ENCODE assay signal across 8 mouse cellular contexts in the genomic region with DNA sequence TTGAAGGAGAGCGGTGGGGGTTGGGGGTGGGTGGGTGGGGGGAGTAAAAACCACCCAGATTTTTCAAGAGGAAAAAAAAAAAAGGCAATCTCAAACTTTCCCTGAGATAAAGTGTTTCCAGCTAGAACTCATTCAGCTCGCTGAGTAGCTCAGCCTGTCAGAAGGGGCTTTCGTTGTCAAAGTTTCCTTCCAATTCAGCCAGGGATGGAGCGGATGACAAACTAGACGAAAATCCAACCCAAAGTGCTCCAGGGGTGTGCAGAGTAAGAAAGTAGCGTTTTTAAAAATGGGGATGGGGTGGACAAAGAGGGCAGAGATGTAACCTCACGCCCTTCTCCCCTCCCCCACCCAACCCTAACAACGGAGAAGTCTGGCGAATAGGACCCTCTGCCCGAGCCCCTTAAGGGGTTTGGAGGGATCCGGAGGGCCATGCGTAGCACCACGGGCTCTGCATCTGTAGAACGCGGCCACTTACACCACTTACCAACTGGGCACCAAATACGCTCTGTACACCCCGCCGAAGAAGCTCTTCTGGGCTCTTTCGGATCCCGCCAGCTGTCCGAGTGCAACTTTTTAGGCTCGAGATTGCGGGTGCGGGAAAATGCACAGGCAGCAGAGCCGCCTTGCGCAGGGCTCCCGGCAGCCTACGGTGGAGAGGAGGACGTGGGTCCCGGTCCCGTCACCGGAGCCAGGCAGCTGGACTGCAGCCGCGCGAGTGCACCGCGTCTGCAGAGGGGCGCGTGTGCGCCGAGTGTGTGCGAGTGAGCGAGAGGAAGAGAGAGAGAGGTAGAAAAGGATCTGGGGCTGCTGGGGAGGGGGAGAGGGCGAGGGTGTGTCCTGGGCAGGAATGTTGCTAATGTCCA.
DNase-seq lines count a peak whose midpoint lies in the region; ATAC-seq and TF ChIP-seq lines count a peak whose summit lies in the region.

No protein-coding gene starts in this region.

- peak overlapping the region; percentile 71 for H3K4me3 ChIP-seq in ES-Bruce4 (ENCODE audit: low read depth, low read length)
- H3K4me3 ChIP-seq in forebrain, embryonic 10.5 days, result peak overlapping the region; percentile 77
- peak overlapping the region; percentile 47 for H3K4me3 ChIP-seq in limb, embryonic 15.5 days
- peak overlapping the region; percentile 65 for H3K4me3 ChIP-seq in neural tube, embryonic 12.5 days

- peak; percentile 59; the same call in 1 of the 2 replicates for ATAC-seq in limb, embryonic 15.5 days (ENCODE audit: insufficient number of reproducible peaks, low FRiP score, low TSS enrichment, low read depth)
- peak; percentile 93 for ATAC-seq in neural tube, embryonic 12.5 days (ENCODE audit: low FRiP score, low read depth)
- no peak for ATAC-seq in inflammation-experienced regulatory T-cells, adult 6 months

- TF ChIP-seq POLR2A in ES-Bruce4 (IDR thresholded peaks at IDR 0.05; ENCODE audit: insufficient read depth, low read length), result no peak

- H3K4me2 ChIP-seq in limb, embryonic 15.5 days, result peak overlapping the region; percentile 58
- H3K4me2 ChIP-seq in neural tube, embryonic 12.5 days (replicated peaks), result peak overlapping the region; percentile 81

- no peak for TF ChIP-seq EP300 in ES-Bruce4 (IDR thresholded peaks at IDR 0.05; ENCODE audit: insufficient read depth, low read depth, low read length)

- DNase-seq in adrenal gland, adult (ENCODE audit: inconsistent age in 2 of 2, low spot score in 1 of 2), result peak; percentile 25 to 75
- no peak for DNase-seq in adrenal gland, adult 8-10 months
- DNase-seq in forebrain, embryonic 10.5 days (ENCODE audit: extremely low spot score, low spot score), result peak; percentile 74
- peak; percentile 6 for DNase-seq in heart, postnatal 25 days (ENCODE audit: low spot score)

- peaks cover 6% of the 10 kb centered on the region; the same call in 1 of the 2 replicates for H3K27me3 ChIP-seq in ES-Bruce4 (ENCODE audit: control insufficient read depth, insufficient read depth, low read length, poor library complexity, severe bottlenecking)
- 0 out of 2 replicates have a peak, but pooled peaks cover 8% of the 10 kb centered on the region for H3K27me3 ChIP-seq in forebrain, embryonic 10.5 days (ENCODE audit: poor library complexity, severe bottlenecking)
- 0 out of 2 replicates have a peak, but pooled peaks cover 3% of the 10 kb centered on the region for H3K27me3 ChIP-seq in limb, embryonic 15.5 days
- H3K27me3 ChIP-seq in neural tube, embryonic 12.5 days (replicated peaks), result no peaks in the 10 kb centered on the region

- intact Hi-C loops in heart, postnatal 25 days (cut with DNase I), result loop anchor here (5.0 kb wide), 2 partner anchors 57 to 98 kb away; no protein-coding TSS in a partner anchor

- no peaks in the 10 kb centered on the region for H3K36me3 ChIP-seq in ES-Bruce4 (ENCODE audit: control insufficient read depth, insufficient read depth, low read length, poor library complexity, severe bottlenecking)
- H3K36me3 ChIP-seq in forebrain, embryonic 10.5 days (replicated peaks), result peaks cover 19% of the 10 kb centered on the region
- no peaks in the 10 kb centered on the region for H3K36me3 ChIP-seq in limb, embryonic 15.5 days
- no peaks in the 10 kb centered on the region for H3K36me3 ChIP-seq in neural tube, embryonic 12.5 days

- H3K9ac ChIP-seq in ES-Bruce4 (ENCODE audit: low read depth, poor library complexity, severe bottlenecking), result peak overlapping the region; percentile 48
- H3K9ac ChIP-seq in limb, embryonic 15.5 days, result peak overlapping the region; percentile 46
- H3K9ac ChIP-seq in neural tube, embryonic 12.5 days, result peak overlapping the region; percentile 68

- no peak for TF ChIP-seq CTCF in ES-Bruce4 (IDR thresholded peaks at IDR 0.05; ENCODE audit: low read depth, low read length)

- H3K4me1 ChIP-seq in ES-Bruce4 (ENCODE audit: control insufficient read depth, insufficient read depth, low read length), result no peaks in the 10 kb centered on the region
- H3K4me1 ChIP-seq in forebrain, embryonic 10.5 days, result peaks cover 32% of the 10 kb centered on the region
- H3K4me1 ChIP-seq in limb, embryonic 15.5 days, result peaks cover 31% of the 10 kb centered on the region
- H3K4me1 ChIP-seq in neural tube, embryonic 12.5 days, result peaks cover 19% of the 10 kb centered on the region

- H3K27ac ChIP-seq in ES-Bruce4 (ENCODE audit: insufficient read depth, low read length), result no peak overlapping the region
- peak overlapping the region; percentile 93 for H3K27ac ChIP-seq in forebrain, embryonic 10.5 days
- H3K27ac ChIP-seq in limb, embryonic 15.5 days, result peak overlapping the region; percentile 77
- H3K27ac ChIP-seq in neural tube, embryonic 12.5 days, result peak overlapping the region; percentile 20; the same call in 1 of the 2 replicates

- no peaks in the 10 kb centered on the region for H3K9me3 ChIP-seq in ES-Bruce4 (replicated peaks; ENCODE audit: control insufficient read depth, insufficient read depth, low read length, poor library complexity, severe bottlenecking)
- H3K9me3 ChIP-seq in forebrain, embryonic 10.5 days, result no peaks in the 10 kb centered on the region
- no peaks in the 10 kb centered on the region for H3K9me3 ChIP-seq in limb, embryonic 15.5 days
- H3K9me3 ChIP-seq in neural tube, embryonic 12.5 days, result no peaks in the 10 kb centered on the region

- under 1% methylated on average over 44 of the region's 44 CpGs for WGBS in forebrain, embryonic 10.5 days
- WGBS in limb, embryonic 15.5 days, result under 1% methylated on average over 44 of the region's 44 CpGs
- under 1% methylated on average over 44 of the region's 44 CpGs for WGBS in neural tube, embryonic 12.5 days
